Mouse (Mus musculus) lung, postnatal 0 days (tissue): ENCODE measurements at regions not wholly inside any gene's neighbourhood (a gene's known extent, or its start where the extent isn't known, plus 50 kb on each side); places are given as distances from the start of the nearest gene placed in this dataset.

Source experiments
- CTCF ChIP-seq: IDR thresholded peaks from 2 replicates; pipeline ENCODE4 v1.5.1; 2016; ENCODE audit warnings: antibody characterized with exemption, mild to moderate bottlenecking
- EP300 ChIP-seq: IDR thresholded peaks from 2 replicates; pipeline ENCODE4 v1.6.1; 2016; ENCODE audit warnings: antibody characterized with exemption, mild to moderate bottlenecking, control low read depth

GRCm38 (mm10) chr9:73319704-73320307, 206.6 kb downstream of the Rsl24d1 start:
- TF ChIP-seq CTCF (no peak), EP300 (peak; percentile 90)
